Mouse (Mus musculus): ENCODE results near the gene Gm20806. TPM values are rescaled to one million over a fixed set of nuclear protein-coding genes. Genes with fewer than 3 reads are reported as not detected.
"Not testable (repeated sequence)": the region's sequence is repeated elsewhere in the genome, so short reads cannot be mapped to it uniquely, and the experiment has no call there.

The Gm20806 gene
- not detected in 2 replicates for polyA plus RNA-seq (2014; fragmentation: Nextera tagmentation; extraction: Ambion mirVana)

- not testable (repeated sequence) for ATAC-seq (ENCODE audit: low FRiP score, low TSS enrichment); H3K4me1 ChIP-seq (ENCODE audit: control insufficient read depth, insufficient read depth, low read length); H3K36me3 ChIP-seq (ENCODE audit: control insufficient read depth, insufficient read depth, low read length); H3K9ac ChIP-seq (ENCODE audit: low read depth, low read length); H3K27me3 ChIP-seq (ENCODE audit: control insufficient read depth, insufficient read depth, low read length); H3K9me3 ChIP-seq (ENCODE audit: control insufficient read depth, low read length); H3K4me3 ChIP-seq (ENCODE audit: low read length); H3K27ac ChIP-seq (ENCODE audit: low read depth, low read length); H3K4me2 ChIP-seq (replicated peaks; ENCODE audit: low read depth, low read length)
- WGBS, result no CpG with 5 or more reads among the region's 4 CpGs
Measured at GRCm38 (mm10) chrY:78837956-78838355, at the start of gene Gm20806. Gm20806 (minus strand) TSS chrY:78838056.

All from kidney, embryonic 14.5 days (tissue).